Mouse (Mus musculus): ENCODE data around the gene Fgf23.

GRCm38 (mm10) chr6:127105107-127105506 lies 32.4 kb downstream of the Fgf23 start:
- TF ChIP-seq CTCF (IDR thresholded peaks at IDR 0.05; ENCODE audit: low read depth, low read length): peak; percentile 22; the same call in 1 of the 2 replicates
- TF ChIP-seq GATA2 (IDR thresholded peaks at IDR 0.05; ENCODE audit: borderline replicate concordance, low read depth, low read length): no peak
